Mouse (Mus musculus) layer of hippocampus, adult 2 months (tissue): ENCODE data around the gene Gm7173. TPM values are rescaled to one million over a fixed set of nuclear protein-coding genes. Genes with fewer than 3 reads are reported as not detected.

Source experiments
- DNase-seq, 2 experiments: peaks; one replicate each; pipeline ENCODE4 v3.0.0; 2022; ENCODE audit warnings: low spot score in 2 of 2
- H3K27ac ChIP-seq: fragments of 200-600 bp; 2 replicates; pipeline ENCODE4 v1.8.1; 2022
- H3K4me3 ChIP-seq: fragments of 200-600 bp; 2 replicates; pipeline ENCODE4 v1.8.1; 2022; ENCODE audit warnings: mild to moderate bottlenecking
- CTCF ChIP-seq: fragments of 200-600 bp; conservative IDR thresholded peaks from 2 replicates; pipeline ENCODE4 v1.8.1; 2022; ENCODE audit warnings: antibody characterized with exemption, mild to moderate bottlenecking, moderate library complexity
- long read RNA-seq, 2 experiments: library from polyadenylated mRNA; stranded (forward); transcript quantifications; one replicate each; pipeline ENCODE4 v2.0.0; 2021; ENCODE audit warnings: borderline mapping rate in 2 of 2
- total RNA-seq, 2 experiments: library from RNA; stranded (reverse); gene quantifications; 2 replicates each; pipeline ENCODE4 v1.2.3; 2021

Gm7173 gene
- 1 to 10 TPM; 1.5 to 1.8 TPM for total RNA-seq
- long read RNA-seq, experiment 1 = 0 reads
- long read RNA-seq, experiment 2 = 0 reads

DNA sequence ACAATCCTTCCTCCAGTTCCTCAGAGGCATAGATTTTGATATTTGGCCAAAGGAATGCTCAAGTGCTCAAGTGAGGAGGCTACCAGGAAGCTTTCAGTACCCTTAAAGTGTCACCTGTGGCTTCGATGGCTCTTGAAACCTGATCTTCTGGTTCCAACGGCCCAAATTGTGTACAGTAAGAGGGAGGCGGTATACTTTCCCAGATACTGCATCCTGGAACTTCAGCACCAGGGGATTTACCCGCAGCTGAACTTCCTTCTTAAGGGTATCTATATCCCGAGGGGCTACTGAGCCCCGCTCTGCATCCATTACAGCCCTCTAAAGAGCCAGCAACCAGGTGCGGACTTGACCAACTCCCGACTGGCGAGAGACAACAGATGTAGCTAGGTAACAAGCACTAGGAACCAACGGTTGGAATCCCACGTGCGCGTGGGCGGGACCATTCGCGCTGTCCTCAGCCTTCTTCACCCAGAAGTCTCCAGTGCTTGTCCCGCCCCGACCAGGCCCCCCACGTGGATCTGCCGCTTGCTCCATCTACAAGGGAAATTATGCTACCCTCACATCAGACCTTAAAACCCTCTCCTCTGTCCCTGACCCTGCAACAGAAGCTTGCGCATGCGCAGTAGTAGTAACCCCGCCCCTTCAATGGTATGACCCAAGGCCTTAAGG is at the start of gene Gm7173:
Gene Gm7173 (minus strand): TSS at position 309 of the 669 bp plus-strand sequence.
- H3K27ac ChIP-seq = peak within 1 kb of the TSS; percentile 57
- no peak for TF ChIP-seq CTCF
- H3K4me3 ChIP-seq = peak within 1 kb of the TSS; percentile 53
- peak; percentile 17 to 25 for DNase-seq

- no peak for TF ChIP-seq CTCF
- peak overlapping the region; percentile 57; the same call in 1 of the 2 replicates for H3K27ac ChIP-seq
Measured at GRCm38 (mm10) chrX:79517646-79518016, 546 bp upstream of the Gm7173 start.

DNA sequence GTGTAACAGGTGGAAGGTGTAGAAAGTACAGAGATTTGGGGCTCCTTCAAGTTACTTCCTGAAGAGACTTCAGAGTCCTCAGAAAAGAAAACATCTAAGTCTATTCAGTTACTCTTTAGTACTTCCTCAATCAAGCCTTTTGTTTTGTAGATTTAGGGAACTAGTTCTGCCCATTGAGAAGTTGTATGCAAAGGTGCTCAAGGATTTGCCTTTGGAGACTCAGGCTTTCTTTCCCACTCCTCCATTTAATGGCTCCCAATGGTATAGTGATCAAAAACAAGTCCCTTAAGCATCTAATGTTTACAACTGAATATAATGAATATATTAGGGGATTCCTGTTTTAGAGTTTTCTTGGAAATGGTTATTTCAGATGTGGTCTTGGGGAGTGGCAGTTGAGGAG is 200.3 kb downstream of the Gm7173 start:
- no peak overlapping the region for H3K27ac ChIP-seq
- no peak for TF ChIP-seq CTCF
- no peak for DNase-seq
- H3K4me3 ChIP-seq = no peak overlapping the region

More at GRCm38 (mm10) chrX:79517646-79518016, 546 bp upstream of the Gm7173 start:
- no peak for DNase-seq
- H3K4me3 ChIP-seq = peak overlapping the region; percentile 53

Other genes starting within 250 kb of the Gm7173 start
- gene Mageb16, start 154.2 kb upstream of the Gm7173 start, total RNA-seq = 1 to 10 TPM in 1 of 2 experiments, under 1 TPM in 1; 0.69 to 1.2 TPM